ENCODE assay signal across 22 mouse cellular contexts in genomic region chr8:123498963-123499362, GRCm38 (mm10). TPM values are rescaled to one million over a fixed set of nuclear protein-coding genes. Genes with fewer than 3 reads are reported as not detected.
DNase-seq lines count a peak whose midpoint lies in the region; ATAC-seq and TF ChIP-seq lines count a peak whose summit lies in the region.
"Had no signal": no experiment of that assay in that cellular context is flagged by ENCODE, and none has a peak within 500 bp of the region (broad histone marks: within the 10 kb centered on the region; RNA-seq: fewer than 3 reads in every experiment).

No protein-coding gene starts in this region.

- no peaks in the 10 kb centered on the region for H3K4me1 ChIP-seq in forebrain, postnatal 0 days (ENCODE audit: insufficient read depth)
- H3K4me1 ChIP-seq in forebrain, embryonic 15.5 days: no peaks in the 10 kb centered on the region
- no peaks in the 10 kb centered on the region for H3K4me1 ChIP-seq in kidney, embryonic 14.5 days (ENCODE audit: control insufficient read depth, insufficient read depth, low read length)
- H3K4me1 ChIP-seq: embryonic facial prominence, embryonic 10.5 days; heart, embryonic 13.5 days; limb, embryonic 12.5 days; midbrain, embryonic 15.5 days; neural tube, embryonic 15.5 days had no signal

- H3K4me2 ChIP-seq in forebrain, postnatal 0 days (ENCODE audit: low read depth): no peak overlapping the region
- H3K4me2 ChIP-seq in forebrain, embryonic 15.5 days (replicated peaks): no peak overlapping the region
- H3K4me2 ChIP-seq in kidney, embryonic 14.5 days (replicated peaks; ENCODE audit: low read depth, low read length): no peak overlapping the region
- H3K4me2 ChIP-seq: heart, embryonic 13.5 days; limb, embryonic 12.5 days; midbrain, embryonic 15.5 days; neural tube, embryonic 15.5 days had no signal

- H3K36me3 ChIP-seq in forebrain, postnatal 0 days (ENCODE audit: insufficient read depth): peaks cover 82% of the 10 kb centered on the region
- peaks cover 88% of the 10 kb centered on the region for H3K36me3 ChIP-seq in forebrain, embryonic 15.5 days
- peaks cover 94% of the 10 kb centered on the region for H3K36me3 ChIP-seq in kidney, embryonic 14.5 days (ENCODE audit: control insufficient read depth, insufficient read depth, low read length)

- 77% methylated on average over 11 of the region's 11 CpGs for WGBS in forebrain, postnatal 0 days
- 87% methylated on average over 11 of the region's 11 CpGs for WGBS in forebrain, embryonic 15.5 days
- 92% methylated on average over 11 of the region's 11 CpGs for WGBS in kidney, embryonic 14.5 days

- peak; percentile 45 for DNase-seq in forebrain, postnatal 0 days
- peak; percentile 38 for DNase-seq in right cerebral cortex, postnatal 25 days
- DNase-seq in right cerebral cortex, adult 18-20 months: no peak
- DNase-seq in layer of hippocampus, adult 18-20 months (ENCODE audit: low spot score in 2 of 2): peak; percentile 59 to 67
- DNase-seq in adrenal gland, postnatal 14 days: no peak
- DNase-seq: lung, adult 2 months; right cerebral cortex, postnatal 14 days; thymus, postnatal 36 days had no signal

- peak; percentile 50; the same call in 1 of the 2 replicates for ATAC-seq in forebrain, postnatal 0 days
- no peak for ATAC-seq in forebrain, embryonic 15.5 days (replicated peaks)
- no peak for ATAC-seq in kidney, embryonic 14.5 days (ENCODE audit: low FRiP score, low TSS enrichment)
- ATAC-seq: hindbrain, embryonic 16.5 days; intestine, embryonic 16.5 days; midbrain, embryonic 15.5 days had no signal

- no peak overlapping the region for H3K4me3 ChIP-seq in forebrain, postnatal 0 days (ENCODE audit: low read depth, low read length)
- H3K4me3 ChIP-seq in forebrain, embryonic 15.5 days: no peak overlapping the region
- no peak overlapping the region for H3K4me3 ChIP-seq in kidney, embryonic 14.5 days (ENCODE audit: low read length)
- H3K4me3 ChIP-seq: embryonic facial prominence, embryonic 10.5 days; heart, embryonic 13.5 days; limb, embryonic 12.5 days; megakaryocyte, embryonic 14.5 days; midbrain, embryonic 15.5 days; neural tube, embryonic 15.5 days had no signal

- H3K27ac ChIP-seq in forebrain, postnatal 0 days (ENCODE audit: low read depth, low read length): no peak overlapping the region
- H3K27ac ChIP-seq in forebrain, embryonic 15.5 days (replicated peaks): no peak overlapping the region
- H3K27ac ChIP-seq in kidney, embryonic 14.5 days (ENCODE audit: low read depth, low read length): no peak overlapping the region
- H3K27ac ChIP-seq: embryonic facial prominence, embryonic 10.5 days; heart, embryonic 13.5 days; limb, embryonic 12.5 days; midbrain, embryonic 15.5 days; neural tube, embryonic 15.5 days had no signal

- H3K9ac ChIP-seq in forebrain, postnatal 0 days: no peak overlapping the region
- H3K9ac ChIP-seq in forebrain, embryonic 15.5 days (replicated peaks): no peak overlapping the region
- H3K9ac ChIP-seq in kidney, embryonic 14.5 days (ENCODE audit: low read depth, low read length): no peak overlapping the region
- H3K9ac ChIP-seq: heart, embryonic 13.5 days; limb, embryonic 12.5 days; midbrain, embryonic 15.5 days; neural tube, embryonic 15.5 days had no signal

- TF ChIP-seq CTCF in forebrain, postnatal 0 days (IDR thresholded peaks at IDR 0.05; ENCODE audit: low read depth): no peak

- H3K27me3 ChIP-seq in forebrain, postnatal 0 days (ENCODE audit: insufficient read depth, low read length): no peaks in the 10 kb centered on the region
- H3K27me3 ChIP-seq in forebrain, embryonic 15.5 days: no peaks in the 10 kb centered on the region
- H3K27me3 ChIP-seq in kidney, embryonic 14.5 days (ENCODE audit: control insufficient read depth, insufficient read depth, low read length): no peaks in the 10 kb centered on the region
- H3K27me3 ChIP-seq: heart, embryonic 13.5 days; limb, embryonic 12.5 days; megakaryocyte, embryonic 14.5 days; midbrain, embryonic 15.5 days; neural tube, embryonic 15.5 days had no signal

- H3K9me3 ChIP-seq in forebrain, postnatal 0 days (ENCODE audit: low read length): no peaks in the 10 kb centered on the region
- no peaks in the 10 kb centered on the region for H3K9me3 ChIP-seq in forebrain, embryonic 15.5 days
- no peaks in the 10 kb centered on the region for H3K9me3 ChIP-seq in kidney, embryonic 14.5 days (ENCODE audit: control insufficient read depth, low read length)
- H3K9me3 ChIP-seq: heart, embryonic 13.5 days; limb, embryonic 12.5 days; midbrain, embryonic 15.5 days; neural tube, embryonic 15.5 days had no signal

RNA-seq across cellular contexts. Expression of gene Dbndd1, which starts 16.3 kb away (rescaled TPM):
- total RNA-seq in forebrain, postnatal 0 days (2014; rRNA removed): 69.5 and 106 TPM in 2 replicates
- 70.8 and 74.5 TPM in 2 replicates for polyA plus RNA-seq in forebrain, postnatal 0 days (2015; fragmentation: Nextera tagmentation; extraction: Ambion mirVana)
- polyA plus RNA-seq in forebrain, embryonic 15.5 days (2015; fragmentation: Nextera tagmentation; extraction: Ambion mirVana): 89.6 and 96.4 TPM in 2 replicates
- total RNA-seq in layer of hippocampus, adult 18-20 months (2021): 1 to 10 TPM; 9.5 to 10.0 TPM
- 3.4 and 4.8 TPM in 2 replicates for polyA plus RNA-seq in kidney, embryonic 14.5 days (2014; fragmentation: Nextera tagmentation; extraction: Ambion mirVana)
- total RNA-seq in adrenal gland, postnatal 14 days (2021): 0.26 and 0.75 TPM in 2 replicates
- total RNA-seq: common myeloid progenitor, adult 5-6 weeks; granulocyte monocyte progenitor cell, adult 5-6 weeks; heart, postnatal 25 days had no signal
- polyA plus RNA-seq: spleen, adult 2 months had no signal

RNA-seq across cellular contexts. Expression of gene Gas8, which starts 19.7 kb away (rescaled TPM):
- total RNA-seq in forebrain, postnatal 0 days (2014; rRNA removed): 32.7 and 33.7 TPM in 2 replicates
- polyA plus RNA-seq in forebrain, postnatal 0 days (2015; fragmentation: Nextera tagmentation; extraction: Ambion mirVana): 46.2 and 51.9 TPM in 2 replicates
- polyA plus RNA-seq in forebrain, embryonic 15.5 days (2015; fragmentation: Nextera tagmentation; extraction: Ambion mirVana): 43.8 and 44.0 TPM in 2 replicates
- 10 to 100 TPM; 23.4 to 24.8 TPM for total RNA-seq in layer of hippocampus, adult 18-20 months (2021)
- polyA plus RNA-seq in kidney, embryonic 14.5 days (2014; fragmentation: Nextera tagmentation; extraction: Ambion mirVana): 32.9 and 36.2 TPM in 2 replicates
- 13.1 and 17.5 TPM in 2 replicates for total RNA-seq in adrenal gland, postnatal 14 days (2021)

RNA-seq across cellular contexts. Expression of gene Afg3l1, which starts 21.3 kb away (rescaled TPM):
- total RNA-seq in forebrain, postnatal 0 days (2014; rRNA removed): 14.7 and 20.1 TPM in 2 replicates
- polyA plus RNA-seq in forebrain, postnatal 0 days (2015; fragmentation: Nextera tagmentation; extraction: Ambion mirVana): 32.0 and 40.7 TPM in 2 replicates
- 59.5 and 62.4 TPM in 2 replicates for polyA plus RNA-seq in forebrain, embryonic 15.5 days (2015; fragmentation: Nextera tagmentation; extraction: Ambion mirVana)
- 10 to 100 TPM; 23.6 to 24.9 TPM for total RNA-seq in layer of hippocampus, adult 18-20 months (2021)
- polyA plus RNA-seq in kidney, embryonic 14.5 days (2014; fragmentation: Nextera tagmentation; extraction: Ambion mirVana): 36.2 and 43.2 TPM in 2 replicates
- 63.9 and 69.6 TPM in 2 replicates for total RNA-seq in adrenal gland, postnatal 14 days (2021)

Comparison
In these comparisons a context has a peak if more than half of its experiments do, and no peak if none do; other contexts are left out.
1. DNase-seq: peak in forebrain, postnatal 0 days (single experiment), right cerebral cortex, postnatal 25 days (single experiment) and layer of hippocampus, adult 18-20 months (2 of 2); none in right cerebral cortex, adult 18-20 months (single experiment) and adrenal gland, postnatal 14 days (single experiment).